Mouse (Mus musculus) limb, embryonic 15.5 days (tissue): ENCODE results near the gene Sptbn2. TPM values are rescaled to one million over a fixed set of nuclear protein-coding genes. Genes with fewer than 3 reads are reported as not detected.
A peak's percentile ranks its signal among the peaks of the same experiment; 100 is the strongest.

Source experiments
- ATAC-seq: fragments of 200-750 bp; cut with Nextera tagmentation; 2 replicates; pipeline ENCODE4 v1.8.0; 2017; ENCODE audit warnings: low read depth, moderate TSS enrichment; ENCODE audit not compliant: insufficient number of reproducible peaks, low FRiP score, low TSS enrichment
- H3K27ac ChIP-seq: fragments of 300-500 bp; sonication (generic); 2 replicates; pipeline ENCODE4 v1.5.1; 2015; ENCODE audit warnings: moderate library complexity, mild to moderate bottlenecking, inconsistent platforms
- H3K27me3 ChIP-seq: fragments of 300-500 bp; sonication (generic); 2 replicates; pipeline ENCODE4 v1.6.1; 2015; ENCODE audit warnings: inconsistent platforms
- H3K36me3 ChIP-seq: fragments of 300-500 bp; sonication (generic); 2 replicates; pipeline ENCODE4 v1.6.1; 2015; ENCODE audit warnings: inconsistent platforms
- H3K4me1 ChIP-seq: fragments of 300-500 bp; sonication (generic); 2 replicates; pipeline ENCODE4 v1.6.1; 2015; ENCODE audit warnings: inconsistent platforms
- H3K4me2 ChIP-seq: fragments of 300-500 bp; sonication (generic); 2 replicates; pipeline ENCODE4 v1.6.1; 2015; ENCODE audit warnings: mild to moderate bottlenecking, inconsistent platforms
- H3K4me3 ChIP-seq: fragments of 300-500 bp; sonication (generic); 2 replicates; pipeline ENCODE4 v1.5.1; 2015; ENCODE audit warnings: mild to moderate bottlenecking, inconsistent platforms
- H3K9ac ChIP-seq: fragments of 300-500 bp; sonication (generic); 2 replicates; pipeline ENCODE4 v1.6.1; 2015; ENCODE audit warnings: inconsistent platforms
- H3K9me3 ChIP-seq: fragments of 300-500 bp; sonication (generic); 2 replicates; pipeline ENCODE4 v1.6.1; 2016; ENCODE audit warnings: inconsistent platforms
- WGBS: fragments of 180-500 bp; shearing (Covaris S2); methylation state at CpG from one replicate; pipeline ENCODE4 v1.1.7; 2015; 5-methylcytosine and 5-hydroxymethylcytosine counted together
- polyA plus RNA-seq: library from polyadenylated mRNA; unstranded; fragments of >200 nt; fragmentation: Nextera tagmentation; extraction: Ambion mirVana; gene quantifications from 2 replicates; pipeline ENCODE4 v1.2.1, GENCODE M21; 2015

Sptbn2 gene
- polyA plus RNA-seq, 1 experiment from 2014 or later: 5.5 TPM

DNA sequence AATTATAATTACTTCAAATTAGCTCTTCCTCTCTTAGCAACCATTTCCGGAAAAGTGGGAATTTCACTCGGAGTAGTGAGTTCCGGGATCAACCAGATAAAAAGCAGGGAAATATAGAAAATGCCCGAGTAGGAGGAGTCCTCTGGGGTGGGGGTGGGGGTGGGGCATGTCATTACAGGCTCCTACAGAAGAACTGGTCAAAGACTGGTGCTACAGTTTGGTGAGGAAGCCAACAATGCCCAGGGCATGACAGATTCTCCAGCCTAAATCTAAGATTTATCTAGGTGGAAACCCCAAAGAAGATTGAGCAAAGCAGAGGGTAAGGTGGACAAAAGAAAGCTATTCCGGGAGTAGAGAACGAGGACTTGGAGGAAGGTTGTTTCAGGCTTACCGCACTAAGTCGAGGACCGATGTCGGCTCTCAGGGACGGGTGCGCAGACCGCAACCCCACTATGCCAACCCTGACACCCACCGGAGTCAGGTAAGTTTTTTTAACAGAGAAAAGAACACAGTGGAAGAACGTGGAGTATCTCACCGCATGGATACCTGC is 82.4 kb downstream of the Sptbn2 start:
- H3K4me3 ChIP-seq: peak overlapping the region; percentile 74
- peaks cover 43% of the 10 kb centered on the region for H3K36me3 ChIP-seq
- H3K27ac ChIP-seq: peak overlapping the region; percentile 86
- no peaks in the 10 kb centered on the region for H3K27me3 ChIP-seq
- peak overlapping the region; percentile 54 for H3K4me2 ChIP-seq
- WGBS: under 1% methylated on average over 16 of the region's 16 CpGs
- H3K9ac ChIP-seq: peak overlapping the region; percentile 57
- ATAC-seq: 0 out of 2 replicates have a peak, but pooled peaks have one; percentile 3
- H3K4me1 ChIP-seq: peaks cover 36% of the 10 kb centered on the region
- H3K9me3 ChIP-seq: no peaks in the 10 kb centered on the region

DNA sequence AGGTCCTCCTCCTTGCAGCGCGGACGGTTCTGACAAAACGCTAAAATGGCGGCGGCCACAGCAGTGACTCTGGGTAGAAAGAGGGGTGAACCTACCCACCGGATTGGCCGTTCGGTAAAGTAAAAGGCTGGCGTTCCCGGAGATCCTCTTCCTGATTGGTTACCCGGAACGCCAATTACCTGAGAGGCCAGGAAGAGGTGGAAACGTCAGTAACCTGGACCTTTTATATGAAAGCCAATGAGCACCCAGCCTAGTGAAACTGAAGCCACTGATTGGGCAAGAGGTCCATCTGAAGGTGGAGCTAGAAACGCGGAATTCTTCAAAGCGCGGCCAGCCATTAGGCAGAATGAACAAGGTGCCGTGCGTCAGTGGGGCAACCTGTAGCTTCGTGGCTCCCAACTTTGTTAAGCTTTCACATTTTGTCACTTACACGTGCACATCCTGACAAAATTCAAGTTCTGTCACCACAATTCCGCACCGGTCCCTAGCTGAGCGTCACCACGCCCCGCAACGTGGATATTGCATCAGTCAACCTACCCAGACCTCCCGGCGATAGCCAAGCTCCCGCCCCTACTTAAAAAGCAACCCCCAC is 83.0 kb downstream of the Sptbn2 start, which contains the start of gene Rbm4:
Gene Rbm4 (minus strand): TSS at position 71 of the 592 bp plus-strand sequence.
- under 1% methylated on average over 31 of the region's 31 CpGs for WGBS
- Histone ChIP-seq H3K27me3 (no peaks in the 10 kb centered on the region), H3K9ac (peak within 1 kb of the TSS; percentile 57), H3K36me3 (peaks cover 44% of the 10 kb centered on the region), H3K4me2 (peak within 1 kb of the TSS; percentile 69), H3K4me3 (peak within 1 kb of the TSS; percentile 74), H3K9me3 (no peaks in the 10 kb centered on the region), H3K4me1 (peaks cover 36% of the 10 kb centered on the region), H3K27ac (peak within 1 kb of the TSS; percentile 86)
- ATAC-seq: peak; percentile 97

DNA sequence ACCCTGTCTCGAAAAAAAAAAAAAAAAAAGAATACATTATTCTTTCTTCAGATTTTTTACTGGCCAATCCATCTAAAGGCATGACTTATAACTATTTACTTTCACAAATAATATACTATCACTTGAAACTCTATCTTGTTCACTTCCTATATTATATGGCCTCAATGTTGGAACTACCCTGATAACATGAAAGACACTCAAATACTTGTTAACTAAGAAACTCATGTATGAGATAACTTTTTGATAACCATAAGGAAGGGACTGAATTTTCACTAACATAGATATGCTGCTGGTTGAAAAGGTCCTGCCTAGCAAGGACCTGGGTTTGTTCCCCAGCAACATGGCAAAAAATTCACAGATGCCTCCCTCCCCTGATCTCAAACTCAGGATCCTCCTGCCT is 85.0 kb downstream of the Sptbn2 start:
- Histone ChIP-seq H3K4me2 (no peak overlapping the region), H3K9me3 (no peaks in the 10 kb centered on the region), H3K9ac (no peak overlapping the region), H3K36me3 (peaks cover 50% of the 10 kb centered on the region), H3K27ac (no peak overlapping the region), H3K4me1 (peaks cover 24% of the 10 kb centered on the region), H3K27me3 (no peaks in the 10 kb centered on the region), H3K4me3 (no peak overlapping the region)
- 50% methylated on average over 1 of the region's 1 CpGs for WGBS
- ATAC-seq: no peak

DNA sequence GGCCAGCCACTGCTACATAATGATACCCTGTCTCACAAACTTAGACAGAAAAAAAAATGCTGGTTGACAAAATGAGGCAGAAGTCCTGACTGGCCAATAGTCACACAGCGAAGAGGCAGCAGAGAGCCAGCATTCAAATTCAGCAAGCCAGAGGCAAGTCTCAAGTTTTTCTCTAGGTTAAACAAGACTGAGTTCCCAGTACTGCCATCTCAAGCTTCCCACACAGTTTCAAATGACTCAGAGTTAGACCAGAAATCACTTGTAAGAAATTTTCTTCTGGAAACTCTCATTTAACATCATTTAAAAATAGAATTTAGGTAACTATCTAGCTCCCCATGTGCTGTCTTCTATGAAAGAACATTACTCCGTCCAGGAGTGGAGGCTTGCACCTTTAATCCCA is 86.9 kb downstream of the Sptbn2 start:
- H3K4me2 ChIP-seq: no peak overlapping the region
- WGBS: 96% methylated on average over 2 of the region's 2 CpGs
- no peak overlapping the region for H3K27ac ChIP-seq
- no peak overlapping the region for H3K9ac ChIP-seq
- no peak for ATAC-seq
- peaks cover 9% of the 10 kb centered on the region; the same call in 1 of the 2 replicates for H3K4me1 ChIP-seq
- no peaks in the 10 kb centered on the region for H3K27me3 ChIP-seq
- no peak overlapping the region for H3K4me3 ChIP-seq
- no peaks in the 10 kb centered on the region for H3K9me3 ChIP-seq
- peaks cover 58% of the 10 kb centered on the region for H3K36me3 ChIP-seq

DNA sequence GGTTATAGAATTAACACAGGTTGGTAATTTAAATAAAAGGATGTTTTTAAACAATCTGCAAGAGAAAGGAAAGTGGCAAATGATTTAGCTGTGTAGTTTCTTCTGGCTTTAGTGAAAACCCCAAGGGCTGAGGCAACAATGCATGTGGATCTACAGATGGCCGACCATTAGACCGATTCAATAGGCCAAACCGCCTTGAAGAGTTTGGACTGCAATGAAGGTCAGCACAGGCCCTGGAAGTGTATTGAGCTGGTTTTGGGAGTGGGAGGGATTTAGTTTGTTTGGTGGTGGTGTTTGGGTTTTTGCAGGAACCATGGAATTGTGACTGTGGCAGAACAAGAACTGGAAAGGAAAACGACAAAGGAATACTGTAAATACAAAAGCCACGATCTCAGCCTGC is 88.1 kb downstream of the Sptbn2 start:
- Histone ChIP-seq H3K4me2 (no peak overlapping the region), H3K36me3 (peaks cover 70% of the 10 kb centered on the region), H3K4me3 (no peak overlapping the region), H3K4me1 (peaks cover 14% of the 10 kb centered on the region), H3K27me3 (no peaks in the 10 kb centered on the region), H3K9ac (no peak overlapping the region), H3K27ac (no peak overlapping the region), H3K9me3 (no peaks in the 10 kb centered on the region)
- 94% methylated on average over 5 of the region's 5 CpGs for WGBS
- no peak for ATAC-seq

Other genes starting within 250 kb of the Sptbn2 start
- gene Syt12, start 233.7 kb upstream of the Sptbn2 start, polyA plus RNA-seq: 0.55 and 0.76 TPM in 2 replicates
- not detected in 2 replicates for gene 2010003K11Rik, start 212.6 kb upstream of the Sptbn2 start, polyA plus RNA-seq
- 16.2 and 16.5 TPM in 2 replicates for gene Pcx, start 200.7 kb upstream of the Sptbn2 start, polyA plus RNA-seq
- gene Lrfn4, start 95.5 kb upstream of the Sptbn2 start, polyA plus RNA-seq: 3.3 and 5.3 TPM in 2 replicates
- gene Rce1, start 85.5 kb upstream of the Sptbn2 start, polyA plus RNA-seq: 63.9 and 64.8 TPM in 2 replicates
- gene Gm960, start 12.5 kb upstream of the Sptbn2 start, polyA plus RNA-seq: 2.9 and 4.0 TPM in 2 replicates
- 56.3 and 56.9 TPM in 2 replicates for gene Rbm4b, start 45.3 kb downstream of the Sptbn2 start, polyA plus RNA-seq
- 60.3 and 63.0 TPM in 2 replicates for gene Rbm4, start 82.7 kb downstream of the Sptbn2 start, polyA plus RNA-seq
- 31.2 and 31.5 TPM in 2 replicates for gene Gm21992, start 100.4 kb downstream of the Sptbn2 start, polyA plus RNA-seq
- gene Rbm14, start 100.5 kb downstream of the Sptbn2 start, polyA plus RNA-seq: 70.3 and 70.7 TPM in 2 replicates
- gene Ccs, start 128.2 kb downstream of the Sptbn2 start, polyA plus RNA-seq: 63.7 and 63.9 TPM in 2 replicates
- gene Ccdc87, start 128.2 kb downstream of the Sptbn2 start, polyA plus RNA-seq: 0.16 TPM in 1 of 2 replicates, not detected in the other
- gene Ctsf, start 144.0 kb downstream of the Sptbn2 start, polyA plus RNA-seq: 48.6 and 49.4 TPM in 2 replicates
- gene Actn3, start 166.7 kb downstream of the Sptbn2 start, polyA plus RNA-seq: 9.5 and 14.1 TPM in 2 replicates
- gene Zdhhc24, start 167.5 kb downstream of the Sptbn2 start, polyA plus RNA-seq: 9.9 and 11.4 TPM in 2 replicates
- 3.0 and 3.3 TPM in 2 replicates for gene Bbs1, start 195.5 kb downstream of the Sptbn2 start, polyA plus RNA-seq
- gene Dpp3, start 217.1 kb downstream of the Sptbn2 start, polyA plus RNA-seq: 127 and 135 TPM in 2 replicates
- 2.6 and 4.0 TPM in 2 replicates for gene Peli3, start 232.0 kb downstream of the Sptbn2 start, polyA plus RNA-seq